Mouse (Mus musculus) ES-E14 (cell line): ENCODE results near the gene Gm27027.

Experiments
- CHD2 ChIP-seq: IDR thresholded peaks from 2 replicates; pipeline ENCODE4 v1.6.1; 2014; ENCODE audit warnings: mild to moderate bottlenecking, low read depth, low read length, inconsistent platforms
- ZC3H11A ChIP-seq: IDR thresholded peaks from 2 replicates; pipeline ENCODE4 v1.6.1; 2012; ENCODE audit warnings: low read depth, mild to moderate bottlenecking, inconsistent platforms, low read length, borderline replicate concordance
- ZNF384 ChIP-seq: IDR thresholded peaks from 2 replicates; pipeline ENCODE4 v1.6.1; 2012; ENCODE audit warnings: low read depth, low read length, inconsistent platforms

- TF ChIP-seq CHD2: no peak
- no peak for TF ChIP-seq ZNF384
- no peak for TF ChIP-seq ZC3H11A
These were observed 86.4 kb downstream of the Gm27027 start for GRCm38 (mm10) chr2:93909716-93910115.
